Mouse (Mus musculus): ENCODE measurements around the gene Donson. TPM values are rescaled to one million over a fixed set of nuclear protein-coding genes. Genes with fewer than 3 reads are reported as not detected.

Donson gene
- polyA plus RNA-seq, 1 experiment from 2014 or later = 21.0 TPM

- Histone ChIP-seq H3K36me3 (peaks cover 66% of the 10 kb centered on the region), H3K4me3 (replicated peaks) (no peak overlapping the region), H3K4me2 (no peak overlapping the region), H3K9ac (no peak overlapping the region), H3K4me1 (0 out of 2 replicates have a peak, but pooled peaks cover 3% of the 10 kb centered on the region), H3K9me3 (replicated peaks) (no peaks in the 10 kb centered on the region), H3K27ac (no peak overlapping the region), H3K27me3 (no peaks in the 10 kb centered on the region)
- peak; percentile 81; the same call in 1 of the 2 replicates for ATAC-seq (replicated peaks; ENCODE audit: low FRiP score)
- WGBS = 88% methylated on average over 11 of the region's 11 CpGs
Observed at GRCm38 (mm10) chr16:91716927-91717349, 28.4 kb upstream of the Donson start.

GRCm38 (mm10) chr16:91710241-91710640, 21.7 kb upstream of the Donson start:
- Histone ChIP-seq H3K36me3 (peaks cover 66% of the 10 kb centered on the region), H3K4me3 (replicated peaks) (no peak overlapping the region), H3K9ac (no peak overlapping the region), H3K4me1 (no peaks in the 10 kb centered on the region), H3K4me2 (no peak overlapping the region), H3K9me3 (replicated peaks) (no peaks in the 10 kb centered on the region), H3K27ac (no peak overlapping the region), H3K27me3 (no peaks in the 10 kb centered on the region)
- no peak for ATAC-seq (replicated peaks; ENCODE audit: low FRiP score)
- WGBS = 80% methylated on average over 7 of the region's 7 CpGs

GRCm38 (mm10) chr16:91704603-91705340, 16.2 kb upstream of the Donson start:
- no peak overlapping the region for H3K4me2 ChIP-seq
- H3K27ac ChIP-seq = no peak overlapping the region
- ATAC-seq (replicated peaks; ENCODE audit: low FRiP score) = no peak
- H3K27me3 ChIP-seq = no peaks in the 10 kb centered on the region
- no peak overlapping the region for H3K9ac ChIP-seq
- peaks cover 57% of the 10 kb centered on the region for H3K36me3 ChIP-seq
- H3K4me3 ChIP-seq (replicated peaks) = no peak overlapping the region
- 83% methylated on average over 14 of the region's 14 CpGs for WGBS
- H3K4me1 ChIP-seq = peaks cover 22% of the 10 kb centered on the region
- no peaks in the 10 kb centered on the region for H3K9me3 ChIP-seq (replicated peaks)

- peak; percentile 77 for ATAC-seq (replicated peaks; ENCODE audit: low FRiP score)
- Histone ChIP-seq H3K27me3 (no peaks in the 10 kb centered on the region), H3K36me3 (peaks cover 66% of the 10 kb centered on the region), H3K4me3 (replicated peaks) (no peak overlapping the region), H3K9ac (no peak overlapping the region), H3K9me3 (replicated peaks) (no peaks in the 10 kb centered on the region), H3K4me1 (peaks cover 22% of the 10 kb centered on the region), H3K27ac (peak overlapping the region; percentile 71; the same call in 1 of the 2 replicates), H3K4me2 (no peak overlapping the region)
- 22% methylated on average over 3 of the region's 3 CpGs for WGBS
Observed at GRCm38 (mm10) chr16:91702771-91703188, 14.2 kb upstream of the Donson start.

GRCm38 (mm10) chr16:91701908-91702307, 13.3 kb upstream of the Donson start:
- 0 out of 2 replicates have a peak overlapping the region, but pooled peaks have one; percentile 9 for H3K4me2 ChIP-seq
- H3K36me3 ChIP-seq = peaks cover 65% of the 10 kb centered on the region
- H3K27me3 ChIP-seq = no peaks in the 10 kb centered on the region
- WGBS = 31% methylated on average over 13 of the region's 13 CpGs
- H3K27ac ChIP-seq = peak overlapping the region; percentile 71
- peaks cover 22% of the 10 kb centered on the region for H3K4me1 ChIP-seq
- no peaks in the 10 kb centered on the region for H3K9me3 ChIP-seq (replicated peaks)
- peak; percentile 79 for ATAC-seq (replicated peaks; ENCODE audit: low FRiP score)
- H3K9ac ChIP-seq = 0 out of 2 replicates have a peak overlapping the region, but pooled peaks have one; percentile 2
- H3K4me3 ChIP-seq (replicated peaks) = no peak overlapping the region

- H3K4me3 ChIP-seq (replicated peaks) = no peak overlapping the region
- peaks cover 35% of the 10 kb centered on the region for H3K4me1 ChIP-seq
- ATAC-seq (replicated peaks; ENCODE audit: low FRiP score) = no peak
- peaks cover 57% of the 10 kb centered on the region for H3K36me3 ChIP-seq
- H3K9me3 ChIP-seq (replicated peaks) = no peaks in the 10 kb centered on the region
- WGBS = 92% methylated on average over 1 of the region's 1 CpGs
- H3K4me2 ChIP-seq = no peak overlapping the region
- no peak overlapping the region for H3K9ac ChIP-seq
- H3K27ac ChIP-seq = no peak overlapping the region
- H3K27me3 ChIP-seq = no peaks in the 10 kb centered on the region
Observed at GRCm38 (mm10) chr16:91698995-91699394, 10.4 kb upstream of the Donson start.

- peaks cover 13% of the 10 kb centered on the region for H3K4me1 ChIP-seq
- peak overlapping the region; percentile 29; the same call in 1 of the 2 replicates for H3K27ac ChIP-seq
- no peaks in the 10 kb centered on the region for H3K27me3 ChIP-seq
- no peak overlapping the region for H3K4me3 ChIP-seq (replicated peaks)
- H3K36me3 ChIP-seq = peaks cover 42% of the 10 kb centered on the region
- no peak overlapping the region for H3K9ac ChIP-seq
- WGBS = 21% methylated on average over 8 of the region's 8 CpGs
- ATAC-seq (replicated peaks; ENCODE audit: low FRiP score) = peak; percentile 64; the same call in 1 of the 2 replicates
- H3K9me3 ChIP-seq (replicated peaks) = no peaks in the 10 kb centered on the region
- 0 out of 2 replicates have a peak overlapping the region, but pooled peaks have one; percentile 25 for H3K4me2 ChIP-seq
Observed at GRCm38 (mm10) chr16:91695108-91695755, 6.7 kb upstream of the Donson start.

- no peaks in the 10 kb centered on the region for H3K27me3 ChIP-seq
- peaks cover 38% of the 10 kb centered on the region for H3K36me3 ChIP-seq
- H3K4me1 ChIP-seq = peaks cover 16% of the 10 kb centered on the region
- H3K27ac ChIP-seq = 0 out of 2 replicates have a peak overlapping the region, but pooled peaks have one; percentile 29
- H3K9ac ChIP-seq = no peak overlapping the region
- peak; percentile 94 for ATAC-seq (replicated peaks; ENCODE audit: low FRiP score)
- no peaks in the 10 kb centered on the region for H3K9me3 ChIP-seq (replicated peaks)
- H3K4me3 ChIP-seq (replicated peaks) = no peak overlapping the region
- 32% methylated on average over 14 of the region's 14 CpGs for WGBS
- 0 out of 2 replicates have a peak overlapping the region, but pooled peaks have one; percentile 25 for H3K4me2 ChIP-seq
Observed at GRCm38 (mm10) chr16:91694455-91695084, 6.0 kb upstream of the Donson start.

GRCm38 (mm10) chr16:91689791-91690190, 1.2 kb upstream of the Donson start:
- H3K9me3 ChIP-seq (replicated peaks) = no peaks in the 10 kb centered on the region
- peaks cover 20% of the 10 kb centered on the region for H3K36me3 ChIP-seq
- ATAC-seq (replicated peaks; ENCODE audit: low FRiP score) = no peak
- H3K4me3 ChIP-seq (replicated peaks) = no peak overlapping the region; the same call in 1 of the 2 replicates
- H3K4me1 ChIP-seq = peaks cover 21% of the 10 kb centered on the region
- no peak overlapping the region for H3K9ac ChIP-seq
- H3K27ac ChIP-seq = no peak overlapping the region
- WGBS = 51% methylated on average over 7 of the region's 7 CpGs
- H3K27me3 ChIP-seq = no peaks in the 10 kb centered on the region
- peak overlapping the region; percentile 84; the same call in 1 of the 2 replicates for H3K4me2 ChIP-seq

GRCm38 (mm10) chr16:91688023-91688618, 449 bp downstream of the Donson start:
- Histone ChIP-seq H3K27me3 (no peaks in the 10 kb centered on the region), H3K4me2 (peak overlapping the region; percentile 84), H3K36me3 (peaks cover 26% of the 10 kb centered on the region), H3K27ac (peak overlapping the region; percentile 80), H3K4me1 (peaks cover 17% of the 10 kb centered on the region), H3K9me3 (replicated peaks) (no peaks in the 10 kb centered on the region), H3K4me3 (replicated peaks) (peak overlapping the region; percentile 99), H3K9ac (peak overlapping the region; percentile 91)
- ATAC-seq (replicated peaks; ENCODE audit: low FRiP score) = peak; percentile 69
- WGBS = 2% methylated on average over 50 of the region's 51 CpGs

GRCm38 (mm10) chr16:91686369-91686768, 2.2 kb downstream of the Donson start:
- WGBS = 76% methylated on average over 5 of the region's 5 CpGs
- Histone ChIP-seq H3K4me2 (no peak overlapping the region), H3K4me3 (replicated peaks) (no peak overlapping the region), H3K9ac (no peak overlapping the region), H3K9me3 (replicated peaks) (no peaks in the 10 kb centered on the region), H3K36me3 (peaks cover 44% of the 10 kb centered on the region), H3K4me1 (peaks cover 17% of the 10 kb centered on the region), H3K27ac (no peak overlapping the region), H3K27me3 (no peaks in the 10 kb centered on the region)
- ATAC-seq (replicated peaks; ENCODE audit: low FRiP score) = no peak

Data from kidney, embryonic 15.5 days (tissue).